Mouse (Mus musculus): ENCODE data around the gene Kcna2.

GRCm38 (mm10) chr3:107075705-107076104 lies 25.2 kb upstream of the Kcna2 start:
- TF ChIP-seq CTCF (IDR thresholded peaks at IDR 0.05; ENCODE audit: borderline replicate concordance, extremely low read depth, insufficient read depth, insufficient read length): no peak
- TF ChIP-seq POLR2A (IDR thresholded peaks at IDR 0.05; ENCODE audit: borderline replicate concordance, extremely low read depth, insufficient read depth, insufficient read length, poor library complexity, severe bottlenecking): no peak

Measured in brain, embryonic 14.5 days (tissue).